Comparison of ENCODE assay signal across 25 mouse cellular contexts in genomic region chr1:88960142-88960541, GRCm38 (mm10).
"Had no signal": no experiment of that assay in that cellular context is flagged by ENCODE, and none has a peak within 500 bp of the region (broad histone marks: within the 10 kb centered on the region; RNA-seq: fewer than 3 reads in every experiment).

No protein-coding gene starts in this region.

- DNase-seq: gastrocnemius, adult 2 months; gastrocnemius, postnatal 10 days; gastrocnemius, postnatal 25 days; heart, adult 18-20 months; heart, postnatal 10 days; heart, postnatal 4 days; kidney, postnatal 14 days; liver; liver, embryonic 13.5 days had no signal

- ATAC-seq: forebrain, embryonic 16.5 days; hindbrain, embryonic 16.5 days; inflammation-experienced regulatory T-cells, adult 6 months; intestine, embryonic 15.5 days; intestine, postnatal 0 days had no signal

- H3K4me2 ChIP-seq: heart, embryonic 12.5 days; hindbrain, embryonic 12.5 days; hindbrain, embryonic 14.5 days; intestine, embryonic 15.5 days; limb, embryonic 12.5 days; liver, embryonic 11.5 days; liver, embryonic 13.5 days; liver, embryonic 15.5 days had no signal

- H3K27me3 ChIP-seq: heart, embryonic 12.5 days; hindbrain, embryonic 12.5 days; intestine, embryonic 15.5 days; limb, embryonic 12.5 days; liver, embryonic 13.5 days; liver, embryonic 15.5 days had no signal

- H3K9ac ChIP-seq: heart, embryonic 12.5 days; hindbrain, embryonic 12.5 days; hindbrain, embryonic 14.5 days; intestine, embryonic 15.5 days; limb, embryonic 12.5 days; liver, embryonic 13.5 days; liver, embryonic 15.5 days had no signal

- H3K4me1 ChIP-seq: heart, embryonic 12.5 days; intestine, embryonic 15.5 days; limb, embryonic 10.5 days; limb, embryonic 12.5 days; liver, embryonic 13.5 days; liver, embryonic 15.5 days had no signal

- H3K4me3 ChIP-seq: gastrocnemius, adult 2 months; heart, embryonic 10.5 days; heart, embryonic 12.5 days; hindbrain, embryonic 10.5 days; hindbrain, embryonic 12.5 days; intestine, embryonic 15.5 days; layer of hippocampus, adult 2 months; left cerebral cortex, adult 2 months; limb, embryonic 10.5 days; limb, embryonic 12.5 days; liver, embryonic 13.5 days; liver, embryonic 15.5 days had no signal

- H3K36me3 ChIP-seq: heart, embryonic 10.5 days; heart, embryonic 12.5 days; hindbrain, embryonic 10.5 days; hindbrain, embryonic 12.5 days; intestine, embryonic 15.5 days; limb, embryonic 10.5 days; limb, embryonic 12.5 days; liver, embryonic 13.5 days; liver, embryonic 15.5 days had no signal

- H3K9me3 ChIP-seq: heart, embryonic 10.5 days; hindbrain, embryonic 10.5 days; hindbrain, embryonic 12.5 days; intestine, embryonic 15.5 days; limb, embryonic 10.5 days; limb, embryonic 12.5 days; liver, embryonic 13.5 days; liver, embryonic 15.5 days had no signal

- H3K27ac ChIP-seq: gastrocnemius, adult 2 months; heart, embryonic 10.5 days; hindbrain, embryonic 12.5 days; hindbrain, embryonic 14.5 days; intestine, embryonic 15.5 days; layer of hippocampus, adult 2 months; left cerebral cortex, adult 2 months; limb, embryonic 10.5 days; limb, embryonic 12.5 days; liver, embryonic 13.5 days; liver, embryonic 15.5 days had no signal
